Mouse (Mus musculus) neural tube, embryonic 15.5 days (tissue): Measurements from ENCODE around the gene Rnf114. TPM values are rescaled to one million over a fixed set of nuclear protein-coding genes. Genes with fewer than 3 reads are reported as not detected.
A peak's percentile ranks its signal among the peaks of the same experiment; 100 is the strongest.

ENCODE experiments used
- ATAC-seq: fragments of 200-750 bp; cut with Nextera tagmentation; 2 replicates; pipeline ENCODE4 v1.8.0; 2017; ENCODE audit warnings: mild to moderate bottlenecking, moderate TSS enrichment, moderate library complexity; ENCODE audit not compliant: low FRiP score
- H3K27ac ChIP-seq: fragments of 300-500 bp; sonication (generic); replicated peaks from 2 replicates; pipeline ENCODE4 v1.5.1; 2015; ENCODE audit warnings: mild to moderate bottlenecking, inconsistent platforms
- H3K27me3 ChIP-seq: fragments of 300-500 bp; sonication (generic); replicated peaks from 2 replicates; pipeline ENCODE4 v1.6.1; 2015; ENCODE audit warnings: inconsistent platforms
- H3K36me3 ChIP-seq: fragments of 300-500 bp; sonication (generic); 2 replicates; pipeline ENCODE4 v1.6.1; 2015; ENCODE audit warnings: inconsistent platforms
- H3K4me1 ChIP-seq: fragments of 300-500 bp; sonication (generic); 2 replicates; pipeline ENCODE4 v1.6.1; 2015; ENCODE audit warnings: inconsistent platforms
- H3K4me2 ChIP-seq: fragments of 300-500 bp; sonication (generic); 2 replicates; pipeline ENCODE4 v1.6.1; 2015; ENCODE audit warnings: inconsistent platforms, mild to moderate bottlenecking, moderate library complexity
- H3K4me3 ChIP-seq: fragments of 300-500 bp; sonication (generic); replicated peaks from 2 replicates; pipeline ENCODE4 v1.5.1; 2015; ENCODE audit warnings: mild to moderate bottlenecking, inconsistent platforms
- H3K9ac ChIP-seq: fragments of 300-500 bp; sonication (generic); replicated peaks from 2 replicates; pipeline ENCODE4 v1.6.1; 2015; ENCODE audit warnings: mild to moderate bottlenecking, inconsistent platforms
- H3K9me3 ChIP-seq: fragments of 300-500 bp; sonication (generic); replicated peaks from 2 replicates; pipeline ENCODE4 v1.6.1; 2016; ENCODE audit warnings: inconsistent platforms
- WGBS: fragments of 180-500 bp; shearing (Covaris S2); methylation state at CpG from one replicate; pipeline ENCODE4 v1.1.7; 2015; ENCODE audit warnings: mixed read lengths; 5-methylcytosine and 5-hydroxymethylcytosine counted together
- polyA plus RNA-seq: library from polyadenylated mRNA; unstranded; fragments of >200 nt; fragmentation: Nextera tagmentation; extraction: Ambion mirVana; gene quantifications from 2 replicates; pipeline ENCODE4 v1.2.1, GENCODE M21; 2015

The Rnf114 gene
- polyA plus RNA-seq, 1 experiment from 2014 or later, result 98.4 TPM

DNA sequence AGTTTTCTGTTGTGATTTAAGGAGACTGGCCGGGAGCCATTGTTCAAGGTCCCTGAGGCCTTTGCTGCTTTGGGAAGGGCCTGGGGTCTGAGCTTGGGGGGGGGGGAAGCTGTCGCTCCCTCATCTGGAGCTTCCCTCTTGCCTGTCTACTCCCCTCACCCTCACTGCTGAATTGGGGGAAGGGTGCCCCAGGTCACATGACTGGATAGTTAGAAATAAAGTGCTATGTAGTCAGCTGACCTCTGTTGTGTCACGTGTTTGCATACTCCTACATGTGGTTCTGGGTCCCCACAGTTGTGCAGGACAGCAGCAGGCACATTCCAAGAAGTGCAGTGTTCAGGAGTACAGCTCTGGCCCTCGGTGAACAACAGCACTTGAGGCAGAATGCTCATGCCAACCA is 15.7 kb upstream of the Rnf114 start:
- H3K27ac ChIP-seq, result peak overlapping the region; percentile 81
- no peak overlapping the region for H3K9ac ChIP-seq
- peaks cover 21% of the 10 kb centered on the region for H3K4me1 ChIP-seq
- H3K27me3 ChIP-seq, result no peaks in the 10 kb centered on the region
- peaks cover 31% of the 10 kb centered on the region for H3K36me3 ChIP-seq
- no peak overlapping the region for H3K4me3 ChIP-seq
- ATAC-seq, result peak; percentile 15; the same call in 1 of the 2 replicates
- H3K4me2 ChIP-seq, result no peak overlapping the region
- WGBS, result 61% methylated on average over 4 of the region's 4 CpGs
- H3K9me3 ChIP-seq, result no peaks in the 10 kb centered on the region

- Histone ChIP-seq H3K27me3 (no peaks in the 10 kb centered on the region), H3K27ac (no peak overlapping the region), H3K4me3 (no peak overlapping the region), H3K9ac (no peak overlapping the region), H3K4me2 (no peak overlapping the region), H3K9me3 (no peaks in the 10 kb centered on the region), H3K36me3 (peaks cover 32% of the 10 kb centered on the region), H3K4me1 (peaks cover 21% of the 10 kb centered on the region)
- WGBS, result 56% methylated on average over 2 of the region's 2 CpGs
- ATAC-seq, result no peak
Observed at GRCm38 (mm10) chr2:167478128-167478527, 14.3 kb upstream of the Rnf114 start.

- peaks cover 21% of the 10 kb centered on the region for H3K4me1 ChIP-seq
- no peak overlapping the region for H3K9ac ChIP-seq
- no peak overlapping the region for H3K4me3 ChIP-seq
- H3K36me3 ChIP-seq, result peaks cover 33% of the 10 kb centered on the region
- WGBS, result 91% methylated on average over 1 of the region's 1 CpGs
- H3K4me2 ChIP-seq, result no peak overlapping the region
- no peak for ATAC-seq
- no peaks in the 10 kb centered on the region for H3K9me3 ChIP-seq
- H3K27ac ChIP-seq, result no peak overlapping the region
- no peaks in the 10 kb centered on the region for H3K27me3 ChIP-seq
Observed at GRCm38 (mm10) chr2:167479501-167479900, 12.9 kb upstream of the Rnf114 start.

DNA sequence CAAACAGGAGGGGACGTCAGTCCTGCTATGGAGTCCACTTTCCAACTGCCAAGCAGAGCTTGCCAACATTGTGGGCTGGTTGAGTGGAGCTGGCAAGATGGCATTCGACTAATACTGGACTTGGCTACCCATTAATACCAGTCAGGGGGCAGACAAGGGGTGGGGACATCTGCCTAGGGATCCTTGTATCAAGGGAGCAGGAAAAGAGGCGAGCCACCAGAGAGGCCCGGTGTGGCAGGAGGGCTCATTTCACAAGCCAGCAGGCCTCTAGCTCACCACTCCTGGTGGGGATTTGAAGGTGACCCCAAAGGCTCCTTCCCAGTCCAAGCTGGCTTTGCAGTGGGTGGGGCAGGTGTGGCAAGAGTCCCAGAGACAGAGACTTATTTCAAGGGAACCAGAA is 9.8 kb upstream of the Rnf114 start:
- Histone ChIP-seq H3K36me3 (peaks cover 41% of the 10 kb centered on the region), H3K27me3 (no peaks in the 10 kb centered on the region)
- 84% methylated on average over 4 of the region's 4 CpGs for WGBS

DNA sequence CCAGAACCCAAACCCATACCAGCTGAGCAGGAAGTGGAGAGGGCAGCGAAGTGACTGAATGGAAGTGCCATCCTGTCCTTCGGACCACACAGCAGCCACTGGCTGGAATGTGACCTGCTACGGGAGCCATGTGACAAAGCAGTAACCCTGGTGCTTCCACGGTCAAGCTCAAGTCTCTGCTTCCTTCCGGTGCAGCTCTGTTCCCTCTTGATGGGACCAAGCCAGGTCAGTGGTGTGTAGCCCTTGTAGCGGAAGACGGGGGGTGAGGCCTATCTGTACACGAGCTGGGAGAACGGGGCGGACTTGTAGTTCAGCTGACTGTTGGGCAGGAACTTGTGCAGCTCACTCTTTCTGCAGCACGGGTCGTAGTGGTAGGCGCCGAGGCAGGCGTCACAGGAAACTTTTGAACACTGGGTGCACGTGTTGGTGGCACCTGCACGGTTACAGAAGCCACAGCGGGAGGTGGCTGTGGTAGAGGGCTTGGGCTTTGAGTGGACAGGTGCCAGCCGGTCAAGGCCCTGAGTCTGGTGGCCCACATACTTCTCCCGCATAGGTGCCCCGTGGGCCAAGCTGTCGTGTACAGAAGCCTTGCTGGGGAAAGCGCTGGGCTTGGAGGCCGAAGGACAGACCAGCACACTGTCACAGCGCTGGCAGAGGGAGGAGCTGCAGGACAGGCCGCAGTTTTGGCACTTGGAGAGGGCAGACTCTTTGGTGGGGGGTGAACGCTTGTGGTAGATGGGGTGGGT is 9.2 kb upstream of the Rnf114 start:
- H3K4me1 ChIP-seq, result peaks cover 34% of the 10 kb centered on the region
- H3K9ac ChIP-seq, result no peak overlapping the region
- H3K36me3 ChIP-seq, result peaks cover 41% of the 10 kb centered on the region
- H3K4me3 ChIP-seq, result no peak overlapping the region
- H3K4me2 ChIP-seq, result no peak overlapping the region
- H3K27ac ChIP-seq, result no peak overlapping the region
- H3K9me3 ChIP-seq, result no peaks in the 10 kb centered on the region
- 93% methylated on average over 27 of the region's 27 CpGs for WGBS
- no peaks in the 10 kb centered on the region for H3K27me3 ChIP-seq
- ATAC-seq, result no peak

More for the DNA sequence above, 9.8 kb upstream of the Rnf114 start:
- Histone ChIP-seq H3K4me3 (no peak overlapping the region), H3K9me3 (no peaks in the 10 kb centered on the region), H3K4me2 (no peak overlapping the region), H3K27ac (no peak overlapping the region), H3K4me1 (peaks cover 30% of the 10 kb centered on the region), H3K9ac (no peak overlapping the region)
- ATAC-seq, result no peak

DNA sequence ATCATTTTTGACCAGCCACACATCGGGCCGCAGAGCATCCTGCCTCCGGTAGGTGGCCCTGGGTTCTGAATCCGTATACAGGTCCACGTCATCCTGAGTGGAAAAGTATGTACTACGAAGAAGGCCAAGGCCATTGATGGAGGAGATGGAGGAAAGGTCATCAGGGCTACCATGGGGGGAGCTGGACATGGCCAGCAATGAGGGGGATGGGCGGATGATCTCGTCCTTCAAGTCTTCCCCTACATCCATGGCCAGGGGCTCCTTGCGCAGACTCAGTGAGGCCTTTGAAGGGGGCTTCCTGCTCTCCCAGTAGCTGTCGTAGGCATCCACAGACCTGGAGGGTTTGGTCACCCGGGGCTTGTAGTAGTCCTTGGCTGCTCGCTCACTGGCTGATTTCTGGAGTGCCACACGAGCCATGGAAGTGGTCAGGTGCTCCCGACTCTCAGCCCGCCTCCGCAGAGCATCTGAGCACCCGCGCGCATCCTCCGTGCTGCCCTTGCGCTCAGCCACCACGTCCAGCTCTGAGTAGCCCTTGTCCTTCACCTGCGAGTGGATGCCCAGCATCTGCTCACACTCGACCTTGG is 8.5 kb upstream of the Rnf114 start:
- no peak for ATAC-seq
- Histone ChIP-seq H3K27me3 (no peaks in the 10 kb centered on the region), H3K4me1 (peaks cover 41% of the 10 kb centered on the region), H3K27ac (no peak overlapping the region), H3K9ac (no peak overlapping the region), H3K36me3 (peaks cover 41% of the 10 kb centered on the region), H3K9me3 (no peaks in the 10 kb centered on the region), H3K4me3 (no peak overlapping the region), H3K4me2 (no peak overlapping the region)
- 97% methylated on average over 24 of the region's 24 CpGs for WGBS

DNA sequence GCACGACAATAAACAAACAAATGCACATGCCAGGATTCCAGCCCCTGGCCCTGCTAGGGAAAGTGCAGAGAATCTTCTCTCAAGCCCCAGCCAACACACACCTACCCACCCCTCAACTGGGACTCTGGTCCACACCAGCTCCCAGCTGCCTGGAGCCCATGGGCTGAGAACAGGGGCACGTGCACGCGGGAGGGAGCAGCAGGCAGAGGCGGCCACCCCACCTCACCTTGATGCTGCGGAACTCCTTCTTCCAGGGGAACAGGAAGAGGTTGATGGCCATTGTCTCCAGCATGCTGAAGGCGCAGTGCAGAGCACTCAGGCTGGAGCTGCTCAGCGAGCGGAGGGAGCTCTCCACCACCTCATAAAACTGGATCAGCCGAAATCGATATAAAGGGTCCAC is 7.5 kb upstream of the Rnf114 start:
- 90% methylated on average over 11 of the region's 11 CpGs for WGBS
- H3K27ac ChIP-seq, result no peak overlapping the region; the same call in 1 of the 2 replicates
- no peak for ATAC-seq
- no peak overlapping the region for H3K4me3 ChIP-seq
- H3K4me1 ChIP-seq, result peaks cover 46% of the 10 kb centered on the region
- peaks cover 40% of the 10 kb centered on the region for H3K36me3 ChIP-seq
- no peak overlapping the region for H3K9ac ChIP-seq
- no peaks in the 10 kb centered on the region for H3K9me3 ChIP-seq
- no peak overlapping the region for H3K4me2 ChIP-seq
- no peaks in the 10 kb centered on the region for H3K27me3 ChIP-seq

- H3K27me3 ChIP-seq, result no peaks in the 10 kb centered on the region
- peaks cover 54% of the 10 kb centered on the region for H3K4me1 ChIP-seq
- peak; percentile 45; the same call in 1 of the 2 replicates for ATAC-seq
- H3K4me2 ChIP-seq, result 0 out of 2 replicates have a peak overlapping the region, but pooled peaks have one; percentile 2
- WGBS, result 65% methylated on average over 7 of the region's 7 CpGs
- no peaks in the 10 kb centered on the region for H3K9me3 ChIP-seq
- no peak overlapping the region for H3K4me3 ChIP-seq
- H3K9ac ChIP-seq, result no peak overlapping the region
- H3K27ac ChIP-seq, result peak overlapping the region; percentile 60
- peaks cover 35% of the 10 kb centered on the region for H3K36me3 ChIP-seq
Observed at GRCm38 (mm10) chr2:167485501-167486377, 6.7 kb upstream of the Rnf114 start.

DNA sequence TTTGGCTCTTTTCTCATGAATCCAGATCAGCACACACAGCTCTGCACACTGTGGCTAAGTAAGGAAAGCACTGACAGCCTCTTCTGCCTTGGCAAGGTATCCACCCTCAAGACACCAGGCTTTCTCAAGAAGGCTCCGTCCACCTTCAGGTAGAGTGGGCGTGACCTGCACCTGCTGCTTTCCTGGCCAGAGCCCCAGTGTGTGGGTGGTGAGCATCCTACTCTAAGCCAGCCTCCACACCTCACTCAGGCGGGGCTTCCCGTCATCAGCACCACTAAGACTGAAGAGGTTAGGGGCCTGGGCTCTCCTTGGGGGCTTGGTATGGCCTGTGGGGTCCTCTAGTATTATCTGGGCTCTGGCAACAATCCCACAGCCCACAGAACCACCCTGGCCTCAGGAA is 5.9 kb upstream of the Rnf114 start:
- ATAC-seq, result no peak
- H3K27me3 ChIP-seq, result no peaks in the 10 kb centered on the region
- H3K9ac ChIP-seq, result no peak overlapping the region
- peaks cover 35% of the 10 kb centered on the region for H3K36me3 ChIP-seq
- WGBS, result 89% methylated on average over 4 of the region's 4 CpGs
- H3K27ac ChIP-seq, result peak overlapping the region; percentile 60; the same call in 1 of the 2 replicates
- H3K4me3 ChIP-seq, result no peak overlapping the region
- H3K9me3 ChIP-seq, result no peaks in the 10 kb centered on the region
- no peak overlapping the region for H3K4me2 ChIP-seq
- peaks cover 62% of the 10 kb centered on the region for H3K4me1 ChIP-seq

GRCm38 (mm10) chr2:167487551-167487950 is 4.9 kb upstream of the Rnf114 start:
- H3K4me3 ChIP-seq, result no peak overlapping the region
- H3K4me1 ChIP-seq, result peaks cover 68% of the 10 kb centered on the region
- ATAC-seq, result no peak
- H3K27me3 ChIP-seq, result no peaks in the 10 kb centered on the region
- H3K36me3 ChIP-seq, result peaks cover 30% of the 10 kb centered on the region
- WGBS, result 94% methylated on average over 6 of the region's 6 CpGs
- H3K27ac ChIP-seq, result no peak overlapping the region
- no peak overlapping the region for H3K4me2 ChIP-seq
- no peaks in the 10 kb centered on the region for H3K9me3 ChIP-seq
- H3K9ac ChIP-seq, result no peak overlapping the region

- Histone ChIP-seq H3K9me3 (no peaks in the 10 kb centered on the region), H3K4me3 (no peak overlapping the region), H3K27ac (peak overlapping the region; percentile 56; the same call in 1 of the 2 replicates), H3K4me2 (no peak overlapping the region), H3K9ac (no peak overlapping the region), H3K4me1 (peaks cover 68% of the 10 kb centered on the region), H3K27me3 (no peaks in the 10 kb centered on the region), H3K36me3 (peaks cover 25% of the 10 kb centered on the region)
- WGBS, result 90% methylated on average over 6 of the region's 6 CpGs
- no peak for ATAC-seq
Observed at GRCm38 (mm10) chr2:167487994-167488393, 4.5 kb upstream of the Rnf114 start.
